Mouse (Mus musculus) embryonic facial prominence, embryonic 13.5 days (tissue): ENCODE results near the gene Gfpt1. TPM values are rescaled to one million over a fixed set of nuclear protein-coding genes. Genes with fewer than 3 reads are reported as not detected.
"Not testable (repeated sequence)": the region's sequence is repeated elsewhere in the genome, so short reads cannot be mapped to it uniquely, and the experiment has no call there.

Experiments used
- ATAC-seq: fragments of 200-750 bp; cut with Nextera tagmentation; 2 replicates; pipeline ENCODE4 v1.8.0; 2017; ENCODE audit warnings: low read depth; ENCODE audit not compliant: insufficient number of reproducible peaks, insufficient read depth, low FRiP score, low TSS enrichment
- H3K27ac ChIP-seq: fragments of 300-500 bp; sonication (generic); 2 replicates; pipeline ENCODE4 v1.5.1; 2015; ENCODE audit warnings: moderate library complexity, mild to moderate bottlenecking, inconsistent platforms
- H3K27me3 ChIP-seq: fragments of 300-500 bp; sonication (generic); 2 replicates; pipeline ENCODE4 v1.6.1; 2015; ENCODE audit warnings: mild to moderate bottlenecking, inconsistent platforms
- H3K36me3 ChIP-seq: fragments of 300-500 bp; sonication (generic); 2 replicates; pipeline ENCODE4 v1.6.1; 2015; ENCODE audit warnings: mild to moderate bottlenecking, inconsistent platforms
- H3K4me1 ChIP-seq: fragments of 300-500 bp; sonication (generic); 2 replicates; pipeline ENCODE4 v1.6.1; 2015; ENCODE audit warnings: inconsistent platforms
- H3K4me2 ChIP-seq: fragments of 300-500 bp; sonication (generic); 2 replicates; pipeline ENCODE4 v1.6.1; 2015; ENCODE audit warnings: moderate library complexity, mild to moderate bottlenecking, inconsistent platforms
- H3K4me3 ChIP-seq: fragments of 300-500 bp; sonication (generic); 2 replicates; pipeline ENCODE4 v1.5.1; 2015; ENCODE audit warnings: mild to moderate bottlenecking, inconsistent platforms
- H3K9ac ChIP-seq: fragments of 300-500 bp; sonication (generic); 2 replicates; pipeline ENCODE4 v1.6.1; 2015; ENCODE audit warnings: mild to moderate bottlenecking, inconsistent platforms
- H3K9me3 ChIP-seq: fragments of 300-500 bp; sonication (generic); 2 replicates; pipeline ENCODE4 v1.6.1; 2016; ENCODE audit warnings: inconsistent platforms
- WGBS: fragments of 180-500 bp; shearing (Covaris S2); methylation state at CpG from one replicate; pipeline ENCODE4 v1.1.7; 2015; ENCODE audit warnings: mixed read lengths; 5-methylcytosine and 5-hydroxymethylcytosine counted together
- polyA plus RNA-seq: library from polyadenylated mRNA; unstranded; fragments of >200 nt; fragmentation: Nextera tagmentation; extraction: Ambion mirVana; gene quantifications from 2 replicates; pipeline ENCODE4 v1.2.1, GENCODE M21; 2015

Gene Gfpt1
- polyA plus RNA-seq, 1 experiment from 2014 or later, result 22.2 TPM

GRCm38 (mm10) chr6:87043131-87043516, 478 bp downstream of the Gfpt1 start:
- under 1% methylated on average over 9 of the region's 9 CpGs for WGBS
- peak overlapping the region; percentile 97 for H3K4me3 ChIP-seq
- H3K4me1 ChIP-seq, result peaks cover 33% of the 10 kb centered on the region
- H3K27me3 ChIP-seq, result no peaks in the 10 kb centered on the region
- peak overlapping the region; percentile 96 for H3K9ac ChIP-seq
- ATAC-seq, result no peak
- no peaks in the 10 kb centered on the region for H3K9me3 ChIP-seq
- H3K4me2 ChIP-seq, result peak overlapping the region; percentile 79
- H3K36me3 ChIP-seq, result peaks cover 7% of the 10 kb centered on the region
- H3K27ac ChIP-seq, result peak overlapping the region; percentile 100

- H3K4me3 ChIP-seq, result no peak overlapping the region
- ATAC-seq, result no peak
- no peaks in the 10 kb centered on the region for H3K27me3 ChIP-seq
- H3K36me3 ChIP-seq, result peaks cover 15% of the 10 kb centered on the region
- H3K4me2 ChIP-seq, result peak overlapping the region; percentile 32
- H3K27ac ChIP-seq, result no peak overlapping the region
- peaks cover 33% of the 10 kb centered on the region for H3K4me1 ChIP-seq
- no peaks in the 10 kb centered on the region for H3K9me3 ChIP-seq
- 71% methylated on average over 2 of the region's 2 CpGs for WGBS
- H3K9ac ChIP-seq, result no peak overlapping the region
Observed at GRCm38 (mm10) chr6:87044895-87045294, 2.2 kb downstream of the Gfpt1 start.

- Histone ChIP-seq H3K27me3 (no peaks in the 10 kb centered on the region), H3K4me1 (peaks cover 31% of the 10 kb centered on the region), H3K4me2 (no peak overlapping the region), H3K9me3 (no peaks in the 10 kb centered on the region), H3K36me3 (peaks cover 15% of the 10 kb centered on the region), H3K9ac (no peak overlapping the region), H3K27ac (no peak overlapping the region), H3K4me3 (no peak overlapping the region)
- 80% methylated on average over 3 of the region's 3 CpGs for WGBS
- no peak for ATAC-seq
Observed at GRCm38 (mm10) chr6:87045507-87045906, 2.9 kb downstream of the Gfpt1 start.

GRCm38 (mm10) chr6:87048712-87049111, 6.1 kb downstream of the Gfpt1 start:
- WGBS, result 98% methylated on average over 7 of the region's 7 CpGs
- not testable (repeated sequence) for ATAC-seq, H3K27ac ChIP-seq, H3K27me3 ChIP-seq, H3K4me2 ChIP-seq, H3K4me3 ChIP-seq, H3K9me3 ChIP-seq, H3K9ac ChIP-seq
- H3K4me1 ChIP-seq, result peaks cover 16% of the 10 kb centered on the region
- peaks cover 41% of the 10 kb centered on the region for H3K36me3 ChIP-seq

GRCm38 (mm10) chr6:87051886-87052425, 9.3 kb downstream of the Gfpt1 start:
- H3K4me3 ChIP-seq, result no peak overlapping the region
- no peaks in the 10 kb centered on the region for H3K9me3 ChIP-seq
- H3K4me1 ChIP-seq, result no peaks in the 10 kb centered on the region
- no peak overlapping the region for H3K9ac ChIP-seq
- peaks cover 69% of the 10 kb centered on the region for H3K36me3 ChIP-seq
- H3K4me2 ChIP-seq, result no peak overlapping the region
- H3K27ac ChIP-seq, result no peak overlapping the region
- WGBS, result 92% methylated on average over 10 of the region's 10 CpGs
- ATAC-seq, result no peak
- H3K27me3 ChIP-seq, result no peaks in the 10 kb centered on the region

- H3K27ac ChIP-seq, result no peak overlapping the region
Observed at GRCm38 (mm10) chr6:87054193-87054592, 11.5 kb downstream of the Gfpt1 start.

GRCm38 (mm10) chr6:87059754-87060153, 17.1 kb downstream of the Gfpt1 start:
- Histone ChIP-seq H3K36me3 (peaks cover 87% of the 10 kb centered on the region), H3K27me3 (no peaks in the 10 kb centered on the region), H3K4me1 (no peaks in the 10 kb centered on the region), H3K9ac (no peak overlapping the region), H3K27ac (no peak overlapping the region), H3K4me2 (no peak overlapping the region), H3K9me3 (no peaks in the 10 kb centered on the region), H3K4me3 (no peak overlapping the region)
- ATAC-seq, result no peak
- 94% methylated on average over 1 of the region's 1 CpGs for WGBS

More at GRCm38 (mm10) chr6:87054193-87054592, 11.5 kb downstream of the Gfpt1 start:
- no peak overlapping the region for H3K4me2 ChIP-seq
- ATAC-seq, result no peak
- 86% methylated on average over 8 of the region's 8 CpGs for WGBS
- no peak overlapping the region for H3K4me3 ChIP-seq
- no peaks in the 10 kb centered on the region for H3K27me3 ChIP-seq
- H3K4me1 ChIP-seq, result no peaks in the 10 kb centered on the region
- H3K9ac ChIP-seq, result no peak overlapping the region
- H3K9me3 ChIP-seq, result no peaks in the 10 kb centered on the region
- peaks cover 77% of the 10 kb centered on the region for H3K36me3 ChIP-seq

- H3K4me2 ChIP-seq, result no peak overlapping the region
- no peaks in the 10 kb centered on the region for H3K27me3 ChIP-seq
- H3K4me3 ChIP-seq, result no peak overlapping the region
- no peak for ATAC-seq
- no peaks in the 10 kb centered on the region for H3K4me1 ChIP-seq
- H3K9me3 ChIP-seq, result no peaks in the 10 kb centered on the region
- H3K27ac ChIP-seq, result no peak overlapping the region
- WGBS, result 91% methylated on average over 4 of the region's 4 CpGs
- peaks cover 89% of the 10 kb centered on the region for H3K36me3 ChIP-seq
- no peak overlapping the region for H3K9ac ChIP-seq
Observed at GRCm38 (mm10) chr6:87063586-87063985, 20.9 kb downstream of the Gfpt1 start.

- Histone ChIP-seq H3K9me3 (no peaks in the 10 kb centered on the region), H3K27ac (no peak overlapping the region), H3K4me2 (no peak overlapping the region), H3K4me3 (no peak overlapping the region), H3K27me3 (no peaks in the 10 kb centered on the region), H3K9ac (no peak overlapping the region), H3K4me1 (no peaks in the 10 kb centered on the region), H3K36me3 (peaks cover 96% of the 10 kb centered on the region)
- no peak for ATAC-seq
- WGBS, result 92% methylated on average over 2 of the region's 2 CpGs
Observed at GRCm38 (mm10) chr6:87068209-87068608, 25.6 kb downstream of the Gfpt1 start.

GRCm38 (mm10) chr6:87069195-87069900, 26.7 kb downstream of the Gfpt1 start:
- Histone ChIP-seq H3K4me1 (no peaks in the 10 kb centered on the region), H3K9ac (no peak overlapping the region), H3K9me3 (no peaks in the 10 kb centered on the region), H3K27me3 (no peaks in the 10 kb centered on the region), H3K4me2 (no peak overlapping the region), H3K27ac (no peak overlapping the region), H3K36me3 (peaks cover 96% of the 10 kb centered on the region), H3K4me3 (no peak overlapping the region)
- 81% methylated on average over 7 of the region's 7 CpGs for WGBS
- no peak for ATAC-seq

GRCm38 (mm10) chr6:87070641-87071040, 28.0 kb downstream of the Gfpt1 start:
- no peak overlapping the region for H3K27ac ChIP-seq
- H3K36me3 ChIP-seq, result peaks cover 85% of the 10 kb centered on the region
- H3K4me2 ChIP-seq, result no peak overlapping the region
- no peak overlapping the region for H3K9ac ChIP-seq
- no peaks in the 10 kb centered on the region for H3K4me1 ChIP-seq
- ATAC-seq, result no peak
- H3K4me3 ChIP-seq, result no peak overlapping the region
- WGBS, result 92% methylated on average over 4 of the region's 4 CpGs
- no peaks in the 10 kb centered on the region for H3K27me3 ChIP-seq
- H3K9me3 ChIP-seq, result no peaks in the 10 kb centered on the region

GRCm38 (mm10) chr6:87072759-87073158, 30.1 kb downstream of the Gfpt1 start:
- WGBS, result 87% methylated on average over 4 of the region's 4 CpGs
- Histone ChIP-seq H3K9ac (no peak overlapping the region), H3K4me1 (no peaks in the 10 kb centered on the region), H3K27ac (no peak overlapping the region), H3K36me3 (peaks cover 83% of the 10 kb centered on the region), H3K9me3 (no peaks in the 10 kb centered on the region), H3K27me3 (no peaks in the 10 kb centered on the region), H3K4me2 (no peak overlapping the region), H3K4me3 (no peak overlapping the region)
- no peak for ATAC-seq
